Mouse (Mus musculus) C2C12 (cell line): ENCODE measurements around the gene Klhl35.

Experiments used
- CTCF ChIP-seq: IDR thresholded peaks from one replicate; pipeline ENCODE4 v1.5.1; 2011; ENCODE audit not compliant: control insufficient read depth, insufficient read depth, insufficient read length
- MAX ChIP-seq: IDR thresholded peaks from one replicate; pipeline ENCODE4 v1.6.1; 2011; ENCODE audit warnings: mild to moderate bottlenecking, control low read depth
- MYOD1 ChIP-seq: IDR thresholded peaks from one replicate; pipeline ENCODE4 v1.6.1; 2011; ENCODE audit warnings: low read depth; ENCODE audit not compliant: control insufficient read depth, insufficient read length

DNA sequence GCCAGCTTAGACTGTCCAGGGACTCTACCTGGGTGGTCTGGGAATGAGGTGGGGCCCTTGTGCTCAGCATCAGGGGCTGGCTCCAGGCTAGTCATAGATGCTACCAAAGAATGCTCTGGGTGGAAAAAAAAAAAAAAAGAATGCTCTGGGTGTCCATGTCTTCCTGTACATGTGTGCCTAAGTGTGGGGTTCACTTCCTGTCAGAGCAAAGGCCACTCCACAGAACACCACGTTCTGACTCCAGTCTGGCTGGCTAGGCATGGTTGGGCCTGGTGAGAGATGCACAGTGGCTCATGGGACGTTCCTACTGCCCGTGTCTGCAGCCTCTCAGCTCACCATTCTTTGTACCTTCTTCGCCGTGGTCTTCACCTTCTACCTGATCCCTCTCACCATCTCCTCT lies 17.2 kb upstream of the Klhl35 start:
- TF ChIP-seq MAX, result no peak
- no peak for TF ChIP-seq CTCF
- no peak for TF ChIP-seq MYOD1
